Mouse (Mus musculus): ENCODE data around the gene Gm10413. TPM values are rescaled to one million over a fixed set of nuclear protein-coding genes. Genes with fewer than 3 reads are reported as not detected.
"Not testable (repeated sequence)": the region's sequence is repeated elsewhere in the genome, so short reads cannot be mapped to it uniquely, and the experiment has no call there.

The Gm10413 gene
- total RNA-seq (2021): not detected

GRCm38 (mm10) chr14:3394793-3395192 lies at the start of gene Gm10413:
Gene Gm10413, plus strand, starts transcription at chr14:3395093.
- DNase-seq; intact Hi-C loops (cut with DNase I): not testable (repeated sequence)

GRCm38 (mm10) chr14:3412314-3412713 lies 17.4 kb downstream of the Gm10413 start, which contains the start of gene Gm10409:
Gene Gm10409, plus strand, starts transcription at chr14:3412614.
- intact Hi-C loops (cut with DNase I); DNase-seq: not testable (repeated sequence)

- DNase-seq; intact Hi-C loops (cut with DNase I): not testable (repeated sequence)
Measured at GRCm38 (mm10) chr14:3427803-3428202, 32.9 kb downstream of the Gm10413 start, which contains the start of gene Gm3005. Gene Gm3005, plus strand, starts transcription at chr14:3428103.

GRCm38 (mm10) chr14:3449079-3449478 lies 54.2 kb downstream of the Gm10413 start, which contains the start of gene Gm10408:
Gene Gm10408, plus strand, starts transcription at chr14:3449379.
- intact Hi-C loops (cut with DNase I); DNase-seq: not testable (repeated sequence)

Other genes with a start within 250 kb of the Gm10413 start
- gene Gm5795, start 206.8 kb upstream of the Gm10413 start, total RNA-seq (2021): not detected
- 1 to 10 TPM; 1.5 to 1.6 TPM for gene D830030K20Rik, start 186.6 kb upstream of the Gm10413 start, total RNA-seq (2021)
- not detected for gene Gm2956, start 62.5 kb upstream of the Gm10413 start, total RNA-seq (2021)
- under 1 TPM in 1 of 2 experiments, not detected in 1; 0.30 TPM for gene Gm10409, start 17.5 kb downstream of the Gm10413 start, total RNA-seq (2021)
- under 1 TPM in 1 of 2 experiments, not detected in 1; 0.16 TPM for gene Gm3005, start 33.0 kb downstream of the Gm10413 start, total RNA-seq (2021)
- gene Gm10408, start 54.3 kb downstream of the Gm10413 start, total RNA-seq (2021): not detected
- gene Gm3012, start 239.4 kb downstream of the Gm10413 start, total RNA-seq (2021): not detected

All from heart, postnatal 36 days (tissue).